Mouse (Mus musculus) neutrophil, adult 5-6 weeks (primary cell): ENCODE measurements around the gene Mesp2. TPM values are rescaled to one million over a fixed set of nuclear protein-coding genes. Genes with fewer than 3 reads are reported as not detected.
"Not testable (repeated sequence)": the region's sequence is repeated elsewhere in the genome, so short reads cannot be mapped to it uniquely, and the experiment has no call there.

ENCODE experiments used
- ATAC-seq: fragments of 151-379, 151-347 bp; 2 replicates; pipeline ENCODE4 v1.8.0; 2017; ENCODE audit warnings: mild to moderate bottlenecking, moderate TSS enrichment; ENCODE audit not compliant: insufficient number of reproducible peaks, poor library complexity, low FRiP score, severe bottlenecking; ENCODE audit errors: extremely low read depth
- total RNA-seq: library from RNA; stranded (forward); fragments of 200-1000 nt; gene quantifications from 2 replicates; pipeline ENCODE4 v1.2.3, GENCODE M21; 2017

The Mesp2 gene
- total RNA-seq: not detected in 2 replicates

GRCm38 (mm10) chr7:79810611-79811506 lies at the start of gene Mesp2:
Gene Mesp2, plus strand, starts transcription at chr7:79810727.
- ATAC-seq: 0 out of 2 replicates have a peak, but pooled peaks have one; percentile 16

GRCm38 (mm10) chr7:79761124-79761876 lies 49.2 kb upstream of the Mesp2 start:
- ATAC-seq: no peak

- ATAC-seq: no peak
These were observed 48.4 kb upstream of the Mesp2 start for GRCm38 (mm10) chr7:79762106-79762505.

GRCm38 (mm10) chr7:79765991-79766390 lies 44.5 kb upstream of the Mesp2 start:
- ATAC-seq: no peak

DNA sequence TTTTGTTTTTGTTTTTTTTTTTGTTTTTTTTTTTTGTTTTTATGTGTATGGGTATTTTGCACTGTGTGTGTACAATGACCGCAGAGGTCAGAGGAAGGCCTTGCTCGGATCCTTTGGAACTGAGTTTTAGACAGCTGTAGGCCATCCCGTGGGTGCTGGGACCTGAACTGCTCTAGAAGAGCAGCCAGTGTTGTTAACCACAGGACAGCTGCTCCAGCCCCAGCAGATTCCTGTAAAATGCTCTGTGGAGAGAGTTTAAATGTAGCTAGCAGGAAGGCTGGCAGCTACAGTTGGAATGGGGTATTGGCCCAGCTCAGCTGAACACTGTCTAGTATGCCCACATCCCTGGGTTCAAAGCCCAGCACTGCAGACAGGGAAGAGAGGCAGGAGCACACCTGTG lies 40.9 kb upstream of the Mesp2 start:
- ATAC-seq: no peak

- ATAC-seq: no peak
These were observed 38.7 kb upstream of the Mesp2 start for GRCm38 (mm10) chr7:79771561-79772512.

DNA sequence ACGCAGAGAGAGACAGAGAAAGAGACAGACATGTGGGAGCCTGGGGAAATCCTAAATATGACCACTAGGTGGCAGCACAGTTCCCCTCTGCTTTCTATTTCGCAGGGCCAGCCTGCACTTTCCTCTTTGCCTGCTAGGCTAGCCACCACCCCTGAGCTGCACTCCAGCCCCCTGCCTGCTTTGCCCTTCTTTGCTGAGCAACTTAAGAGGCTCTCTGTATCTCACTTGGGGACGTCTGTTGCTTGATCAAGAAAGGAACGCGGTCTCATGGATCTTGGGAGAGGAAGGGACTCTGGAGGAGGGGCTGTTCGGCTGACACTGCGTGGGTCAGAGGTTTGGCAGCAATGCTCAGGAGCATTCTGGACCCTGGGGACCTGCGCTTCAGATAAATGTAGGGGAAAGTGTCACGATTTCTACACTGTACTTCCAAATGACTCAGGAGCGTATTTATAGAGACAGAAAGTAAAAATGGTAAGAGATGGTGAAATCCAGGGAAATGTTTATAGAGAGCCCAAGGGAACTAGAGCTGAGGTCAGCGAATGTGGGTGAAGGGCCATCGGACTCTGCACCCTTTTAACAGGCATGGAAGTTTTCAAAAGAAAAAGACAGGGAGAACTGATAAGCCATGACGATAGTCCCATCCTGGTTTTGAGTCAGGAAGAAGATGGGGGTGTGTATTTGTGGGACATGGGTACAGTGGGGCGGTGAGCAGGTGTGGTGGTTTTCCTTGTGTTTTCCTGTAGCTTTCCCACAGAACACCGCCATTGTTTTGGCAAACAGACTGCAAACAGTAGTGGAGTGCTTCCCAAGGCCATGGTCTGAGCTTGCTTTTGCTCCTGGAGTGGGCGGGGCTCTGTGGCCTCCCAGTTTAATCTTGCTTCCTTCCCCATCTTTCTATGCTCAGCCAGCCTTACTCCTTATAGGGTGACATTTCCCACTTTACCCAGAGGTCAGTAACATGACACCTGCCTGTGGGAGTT lies 29.6 kb upstream of the Mesp2 start:
- ATAC-seq: peak; percentile 66

- ATAC-seq: no peak
These were observed 28.6 kb upstream of the Mesp2 start for GRCm38 (mm10) chr7:79781826-79782515.

DNA sequence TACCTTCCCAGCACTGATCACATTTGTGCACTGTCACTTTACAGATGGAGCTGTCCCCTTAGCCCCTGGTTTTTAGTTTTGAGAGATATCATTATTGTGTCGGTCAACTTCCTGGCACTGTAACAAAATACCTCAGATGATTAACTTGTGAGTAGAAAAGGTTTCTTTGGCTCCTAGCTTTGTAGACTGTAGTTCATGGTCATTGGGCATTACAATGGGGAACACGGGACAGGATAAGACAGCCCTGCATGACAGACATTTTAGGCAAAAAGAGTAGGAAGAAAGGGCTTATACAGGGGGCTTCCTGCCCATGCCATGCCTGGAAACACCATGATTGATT lies 28.0 kb upstream of the Mesp2 start:
- ATAC-seq: no peak

GRCm38 (mm10) chr7:79786295-79786694 lies 24.2 kb upstream of the Mesp2 start:
- ATAC-seq: peak; percentile 35; the same call in 1 of the 2 replicates

DNA sequence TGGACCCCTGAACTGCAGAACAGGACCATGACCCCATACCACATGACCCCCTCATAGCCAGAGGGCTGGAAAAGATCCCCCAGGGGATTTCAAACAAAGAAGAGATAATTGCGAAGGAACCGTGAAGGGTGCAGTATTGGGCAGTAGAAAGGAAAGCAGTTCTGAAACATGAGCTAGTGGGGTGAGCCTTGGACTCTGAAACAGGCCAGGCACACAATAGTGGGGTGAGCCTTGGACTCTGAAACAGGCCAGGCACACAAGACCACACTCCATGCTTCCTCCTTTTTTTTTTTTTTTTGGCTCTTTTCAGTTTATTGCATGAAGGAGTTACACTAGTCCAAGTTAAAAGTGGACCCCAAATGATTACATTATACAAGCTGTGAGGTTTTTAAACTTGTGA lies 20.7 kb upstream of the Mesp2 start:
- not testable (repeated sequence) for ATAC-seq

DNA sequence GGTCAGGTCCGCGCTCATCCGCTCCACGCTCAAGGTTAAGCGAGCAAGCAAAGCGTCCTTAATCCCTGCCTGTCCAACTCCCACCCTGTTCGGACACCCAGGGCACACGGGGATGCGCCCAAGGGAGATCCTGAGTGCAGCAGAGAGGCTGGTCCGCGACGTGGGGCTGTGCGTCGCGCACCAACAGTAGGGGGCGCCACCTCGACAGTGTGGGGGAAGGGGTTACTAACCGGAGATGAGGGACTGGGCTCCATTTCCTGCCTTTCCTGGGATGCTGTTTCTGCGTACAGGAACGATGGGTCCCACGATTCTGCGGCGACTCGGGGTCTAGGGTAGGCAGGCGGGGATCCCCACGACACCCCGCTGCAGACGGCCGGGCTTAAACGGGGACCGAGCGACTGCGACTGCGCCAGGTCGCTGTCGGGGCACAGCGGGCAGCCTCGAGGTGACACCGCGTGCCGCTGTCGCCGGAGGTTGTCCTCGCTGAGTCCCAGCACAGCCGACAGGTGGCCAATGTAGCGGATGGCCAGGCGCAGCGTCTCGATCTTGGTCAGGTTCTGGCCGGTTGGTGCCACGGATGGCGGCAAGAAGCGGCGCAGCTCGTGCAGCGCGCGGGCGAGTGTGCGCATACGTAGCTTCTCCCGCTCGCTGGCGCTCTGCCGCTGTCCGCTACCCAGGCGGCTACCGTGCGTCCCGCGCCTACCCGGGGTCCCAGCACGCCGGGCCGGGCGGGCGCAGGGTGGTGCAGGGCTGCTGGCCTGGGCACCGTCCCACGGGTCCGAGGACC lies 17.7 kb upstream of the Mesp2 start:
- ATAC-seq: no peak

- no peak for ATAC-seq
These were observed 16.8 kb upstream of the Mesp2 start, which contains the start of gene Mesp1 for GRCm38 (mm10) chr7:79793688-79794087. Gene Mesp1, minus strand, starts transcription at chr7:79793788.

- ATAC-seq: no peak
These were observed 11.9 kb upstream of the Mesp2 start for GRCm38 (mm10) chr7:79798606-79799005.

DNA sequence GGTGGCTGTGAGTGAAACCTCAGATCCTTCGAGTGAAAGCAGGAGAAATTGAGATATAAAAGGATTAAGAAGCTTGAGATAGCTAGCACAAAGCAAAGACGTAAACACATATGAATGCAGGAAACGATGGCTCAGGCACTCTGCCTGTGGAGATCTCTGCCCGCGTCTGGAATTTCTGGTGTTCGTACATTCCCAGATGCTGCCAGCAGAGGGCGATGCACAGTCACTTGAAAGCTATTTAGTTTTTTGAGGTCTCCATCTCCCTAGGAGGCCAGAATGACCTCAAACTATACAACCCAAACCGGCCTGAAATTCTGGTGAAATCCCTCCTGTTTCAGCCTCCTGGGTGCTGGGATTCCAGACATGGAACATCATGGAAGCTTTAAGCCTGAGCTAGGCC lies 11.5 kb upstream of the Mesp2 start:
- no peak for ATAC-seq

- ATAC-seq: no peak
These were observed 11.0 kb upstream of the Mesp2 start for GRCm38 (mm10) chr7:79799506-79799905.

DNA sequence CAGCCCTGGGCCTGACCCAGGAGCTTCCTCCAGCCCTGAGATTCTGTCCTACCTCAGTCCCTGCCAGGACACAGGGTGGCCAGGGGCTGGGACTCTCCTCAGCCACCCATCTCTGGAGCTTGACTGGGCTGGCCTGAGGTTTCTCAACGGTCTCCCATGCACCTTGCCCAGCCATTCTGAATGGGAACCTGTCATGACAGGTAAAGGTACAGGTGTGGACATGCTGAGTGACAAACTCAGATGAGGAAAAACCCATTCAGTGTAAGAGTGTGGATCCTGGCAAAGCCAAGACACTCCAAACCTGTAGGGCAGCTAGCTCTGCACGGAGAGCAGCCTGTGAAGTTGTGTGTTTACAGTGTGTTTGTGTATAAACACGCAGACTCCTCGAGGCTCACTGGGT lies 10.2 kb upstream of the Mesp2 start:
- no peak for ATAC-seq
